Mouse (Mus musculus): ENCODE results near the gene Ncbp3.

Gene Ncbp3

DNA sequence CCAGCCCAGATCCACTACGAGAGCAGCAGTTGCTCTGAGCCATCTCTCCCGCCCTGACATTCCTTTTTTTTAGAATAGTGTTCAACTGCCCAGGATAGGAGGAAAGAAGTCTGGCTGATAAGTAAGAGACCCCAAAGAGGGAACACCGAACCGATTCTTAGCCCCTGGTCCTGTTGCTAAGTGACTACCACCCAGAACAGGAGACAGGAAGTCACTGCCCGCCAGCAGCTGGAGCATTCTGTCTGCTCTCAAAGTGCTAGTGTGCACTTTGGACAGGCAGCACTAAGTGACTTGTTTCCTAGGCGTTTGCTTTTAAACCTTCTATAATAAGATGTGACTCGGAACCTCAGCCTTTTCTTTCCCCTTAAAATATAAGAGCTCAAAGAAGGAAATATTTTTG, 37.8 kb downstream of the Ncbp3 start:
- DNase-seq (ENCODE audit: low spot score in 2 of 2), result no peak

DNA sequence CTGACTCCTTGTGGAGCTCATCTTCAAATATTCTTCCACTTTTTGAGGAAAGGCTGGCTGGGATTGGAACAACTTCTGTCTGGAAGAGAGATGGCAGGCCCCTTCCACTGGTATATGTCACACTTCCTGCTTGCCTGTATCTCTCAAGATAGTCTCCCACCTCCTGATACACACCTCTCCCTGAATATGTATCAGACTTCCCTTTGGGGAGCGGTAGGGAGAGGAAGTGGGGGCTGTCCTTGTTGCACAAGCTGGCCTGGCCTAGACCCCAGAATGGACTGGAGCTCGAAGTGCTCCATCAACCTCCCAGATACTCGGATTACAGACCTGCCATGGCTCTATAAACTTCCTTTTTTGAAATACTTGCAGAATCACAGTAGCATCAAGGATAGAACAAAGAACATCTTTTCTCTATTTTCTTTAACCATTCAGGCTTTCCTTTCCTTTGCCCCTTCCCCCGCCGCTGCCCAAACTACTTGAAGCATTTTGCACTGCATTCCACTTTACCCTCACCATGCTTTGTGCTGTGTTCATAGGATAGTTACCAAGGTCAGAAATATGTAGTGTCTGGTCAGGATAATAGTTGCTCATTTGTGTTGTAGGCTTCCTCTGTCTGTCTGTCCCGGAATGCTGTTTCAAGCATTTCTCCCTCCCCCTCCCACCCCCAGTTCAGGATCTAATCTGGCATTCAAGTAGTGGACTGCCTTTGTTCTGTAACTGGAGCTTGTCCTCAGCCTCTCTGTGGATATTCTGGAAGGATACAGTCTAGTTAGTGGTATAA, 40.3 kb downstream of the Ncbp3 start:
- no peak for DNase-seq (ENCODE audit: low spot score in 2 of 2)

DNA sequence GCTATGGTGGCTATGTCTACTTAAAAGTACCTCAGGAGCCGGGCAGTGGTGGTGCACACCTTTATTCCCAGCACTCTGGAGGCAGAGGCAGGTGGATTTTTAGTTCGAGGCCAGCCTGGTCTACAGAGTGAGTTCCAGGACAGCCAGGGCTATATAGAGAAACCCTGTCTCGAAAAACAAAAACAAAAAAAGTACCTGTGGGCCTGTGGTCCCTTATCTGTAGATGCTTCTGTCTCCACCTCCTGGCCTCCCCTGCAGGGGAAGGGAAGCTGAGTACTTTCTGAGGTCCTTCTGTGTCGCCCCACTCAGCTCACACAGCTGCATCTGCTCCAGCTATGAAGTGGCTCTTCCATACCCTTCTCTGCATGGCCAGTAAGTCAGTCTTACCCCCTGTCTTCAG, 42.7 kb downstream of the Ncbp3 start, which contains the start of gene Itgae:
Gene Itgae (plus strand): TSS at position 301 of the 400 bp plus-strand sequence.
- no peak for DNase-seq (ENCODE audit: low spot score in 2 of 2)

DNA sequence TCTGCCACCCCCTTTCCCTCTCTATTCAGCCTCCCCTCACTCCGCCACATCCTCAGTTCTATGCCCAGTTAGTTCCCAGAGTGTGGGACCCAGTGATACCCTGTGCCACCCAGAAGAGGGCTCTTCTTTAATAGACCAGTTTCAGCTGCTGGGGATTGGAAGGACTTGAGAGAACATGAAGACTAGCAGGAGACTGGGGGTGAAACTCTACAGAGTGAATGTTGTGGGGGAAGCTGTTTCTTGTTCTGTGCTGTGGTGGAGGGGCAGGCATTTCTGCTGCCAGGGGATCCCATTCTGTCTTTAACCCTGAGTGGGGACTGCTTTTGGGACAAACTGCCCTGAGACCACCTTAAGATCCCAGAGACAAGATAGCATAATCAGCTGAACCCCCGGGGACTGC, 43.2 kb downstream of the Ncbp3 start:
- no peak for DNase-seq (ENCODE audit: low spot score in 2 of 2)

DNA sequence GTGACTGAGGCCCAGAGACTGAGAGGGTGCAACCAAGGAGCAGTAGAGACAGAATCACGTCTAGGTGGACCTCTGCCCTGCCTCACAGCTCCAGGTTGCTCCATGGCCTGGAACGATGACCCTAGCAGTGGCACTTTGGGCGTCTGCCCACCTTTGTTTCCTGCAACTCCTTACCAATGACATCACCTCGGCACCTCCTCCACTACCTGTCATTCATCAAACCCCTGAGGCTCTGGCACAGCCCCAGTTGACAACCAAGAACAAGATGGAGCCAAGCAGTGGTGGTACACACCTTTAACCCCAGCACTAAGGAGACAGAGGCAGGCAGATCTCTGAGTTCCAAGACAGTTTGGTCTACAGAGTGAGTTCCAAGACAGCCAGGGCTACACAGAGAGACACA, 44.5 kb downstream of the Ncbp3 start:
- DNase-seq (ENCODE audit: low spot score in 2 of 2), result no peak

DNA sequence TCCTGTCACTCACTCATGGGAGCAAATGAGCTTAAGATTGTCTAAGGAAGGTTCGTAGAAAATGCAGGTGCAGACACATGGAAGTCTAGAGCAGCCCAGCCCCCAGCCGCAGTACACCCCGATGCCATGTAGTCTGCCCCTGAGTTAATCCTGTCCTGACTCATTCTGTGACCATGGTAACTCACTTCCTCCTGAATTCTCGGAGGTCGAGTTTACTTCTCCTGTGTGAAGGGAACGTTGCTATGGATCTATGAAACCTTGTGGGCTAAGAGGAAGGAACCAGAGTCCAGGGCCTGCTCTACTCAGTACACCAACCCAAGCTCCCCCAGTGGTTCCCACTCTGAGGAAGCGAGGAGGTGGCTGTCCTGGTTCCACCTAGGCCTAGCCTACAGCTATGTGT, 45.3 kb downstream of the Ncbp3 start:
- no peak for DNase-seq (ENCODE audit: low spot score in 2 of 2)

DNA sequence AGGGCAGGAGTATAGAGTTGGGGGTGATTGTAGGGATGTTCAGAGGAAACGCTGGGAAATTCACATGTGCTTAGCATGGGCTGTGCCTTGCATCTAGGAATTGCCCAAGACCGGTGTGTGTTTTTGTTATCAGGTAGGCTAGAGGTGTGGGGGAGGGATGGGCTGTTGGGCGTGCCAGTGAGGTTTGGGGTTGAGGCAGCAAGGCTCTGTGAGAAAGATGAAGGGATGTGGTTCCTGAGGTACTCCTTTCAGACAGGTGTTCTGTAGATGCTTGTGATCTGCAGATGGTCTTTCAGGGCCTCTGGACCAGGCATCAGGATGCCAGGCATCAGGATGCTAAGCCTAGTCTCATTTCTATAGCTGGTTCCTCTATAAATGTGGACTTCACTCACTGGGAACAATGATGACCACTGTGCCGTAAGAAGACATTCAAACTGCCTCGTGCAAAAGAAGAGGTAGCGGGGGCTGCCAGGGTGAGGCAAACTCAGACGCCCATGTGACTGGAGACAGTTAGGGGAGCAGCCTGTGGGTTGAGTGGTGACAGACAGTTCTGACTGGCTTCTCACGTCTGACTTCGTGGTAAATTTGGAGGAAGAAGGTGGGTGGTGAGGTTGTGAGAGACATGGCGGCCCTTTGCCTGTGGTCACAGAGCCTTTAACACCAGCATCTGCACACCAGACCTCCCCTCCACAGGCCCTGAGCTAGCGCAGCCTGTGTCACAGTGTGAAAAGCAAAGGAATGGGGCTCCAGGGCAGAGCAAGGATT, 46.8 kb downstream of the Ncbp3 start:
- no peak for DNase-seq (ENCODE audit: low spot score in 2 of 2)

DNA sequence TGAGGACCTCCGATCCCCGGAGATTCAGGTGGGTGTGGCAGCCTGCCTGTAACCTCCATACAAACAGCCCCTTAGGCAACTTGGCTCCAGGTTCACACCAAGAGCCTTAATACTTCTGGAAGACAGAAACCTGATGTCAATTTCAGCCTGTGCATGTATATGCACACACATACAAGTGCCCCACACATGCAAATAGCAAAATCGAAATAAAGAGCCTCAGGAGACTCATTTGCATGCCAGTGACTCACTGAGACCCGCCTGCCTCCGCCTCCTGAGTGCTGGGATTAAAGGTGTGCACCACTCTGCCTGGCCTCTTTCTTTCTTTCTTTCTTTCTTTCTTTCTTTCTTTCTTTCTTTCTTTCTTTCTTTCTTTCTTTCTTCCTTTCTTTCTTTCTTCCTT, 51.3 kb downstream of the Ncbp3 start:
- no peak for DNase-seq (ENCODE audit: low spot score in 2 of 2)

DNA sequence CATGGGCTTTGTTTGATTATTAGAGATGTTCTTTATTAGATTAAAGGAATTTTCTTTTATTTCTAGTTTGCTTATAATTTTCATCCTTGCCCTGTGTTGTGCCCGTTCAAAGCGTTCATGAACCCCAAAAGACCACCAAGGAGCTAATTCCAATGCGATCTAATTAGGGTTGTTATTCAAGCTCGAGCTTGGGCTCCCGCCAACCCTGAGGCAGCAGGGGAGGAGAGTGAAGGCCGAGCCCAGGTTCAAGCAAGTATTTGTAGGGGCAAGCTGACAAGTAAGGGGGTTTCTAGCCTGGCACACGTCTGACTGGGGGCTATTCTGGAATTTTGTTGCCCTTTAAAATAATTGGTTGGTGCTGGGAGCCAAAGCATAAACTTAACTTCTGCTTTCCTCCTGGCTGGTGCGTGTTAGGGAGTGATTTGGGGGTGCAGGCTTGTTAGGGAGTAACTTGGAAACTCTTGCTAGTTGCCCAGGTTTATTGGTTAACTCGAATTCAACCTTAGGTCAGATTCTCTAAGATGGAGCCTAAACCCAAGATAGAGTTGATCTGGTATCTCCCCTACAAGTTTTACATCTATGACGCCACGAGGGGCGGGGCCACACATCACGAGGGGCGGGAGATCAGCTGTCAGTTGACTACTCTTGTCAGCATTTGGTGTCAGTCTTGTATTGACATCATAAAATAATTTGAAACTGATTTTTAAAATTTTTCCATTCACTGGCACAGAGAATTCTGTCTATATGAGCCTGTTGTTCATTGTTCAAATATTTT, 52.6 kb downstream of the Ncbp3 start:
- no peak for DNase-seq (ENCODE audit: low spot score in 2 of 2)

DNA sequence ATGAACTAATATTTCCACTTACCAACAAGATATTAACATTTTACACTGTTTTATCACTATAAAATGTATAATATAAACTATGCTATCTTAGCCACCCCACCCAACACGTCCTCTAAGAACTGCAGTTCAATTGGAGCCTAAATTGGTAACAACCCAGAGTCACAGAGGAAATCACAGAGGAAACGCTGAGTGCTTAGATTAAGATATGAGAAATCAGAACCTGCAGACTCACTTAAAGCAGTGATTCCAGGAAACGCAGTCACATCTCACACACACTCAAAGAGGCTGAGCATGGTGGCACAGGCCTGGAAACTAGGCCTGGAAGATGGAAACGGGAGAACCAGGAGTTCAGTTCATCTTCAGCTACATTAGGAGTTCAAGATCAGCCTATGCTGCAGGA, 53.7 kb downstream of the Ncbp3 start:
- no peak for DNase-seq (ENCODE audit: low spot score in 2 of 2)

DNA sequence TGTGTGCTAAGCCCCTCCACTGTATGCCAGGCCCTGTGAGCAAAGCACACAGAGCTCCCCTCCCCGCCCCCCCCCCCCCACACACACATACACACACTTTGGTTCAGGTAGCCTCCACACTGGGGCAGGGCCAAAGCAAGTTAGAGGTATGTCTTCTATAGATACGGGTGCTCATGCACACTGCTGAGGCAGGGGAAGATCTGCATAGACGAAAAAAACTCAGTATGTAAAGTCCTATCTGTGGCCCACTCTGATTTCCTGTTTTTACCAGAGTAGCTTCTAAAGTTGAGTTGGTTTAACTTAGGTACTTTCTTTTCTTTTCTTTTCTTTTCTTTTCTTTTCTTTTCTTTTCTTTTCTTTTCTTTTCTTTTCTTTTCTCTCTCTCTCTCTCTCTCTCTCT, 57.7 kb downstream of the Ncbp3 start:
- DNase-seq (ENCODE audit: low spot score in 2 of 2), result no peak

DNA sequence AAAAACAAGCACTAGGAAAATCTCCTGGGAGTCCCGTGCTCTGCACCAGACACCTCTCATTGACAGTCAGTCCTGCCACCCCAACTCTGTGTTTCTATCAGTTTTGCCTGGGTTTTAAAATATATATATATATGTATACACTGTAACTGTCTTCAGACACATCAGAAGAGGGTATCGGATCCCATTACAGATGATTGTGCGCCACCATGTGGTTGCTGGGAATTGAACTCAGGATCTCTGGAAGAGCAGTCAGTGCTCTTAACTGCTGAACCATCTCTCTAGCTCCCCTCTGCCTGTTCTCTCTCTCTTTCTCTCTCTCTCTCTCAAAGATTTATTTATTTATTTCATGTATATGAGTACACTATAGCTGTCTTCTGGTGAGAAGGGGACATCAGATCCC, 59.8 kb downstream of the Ncbp3 start:
- peak in 1 of 2 experiments; percentile 52 for DNase-seq (ENCODE audit: low spot score in 2 of 2)

DNA sequence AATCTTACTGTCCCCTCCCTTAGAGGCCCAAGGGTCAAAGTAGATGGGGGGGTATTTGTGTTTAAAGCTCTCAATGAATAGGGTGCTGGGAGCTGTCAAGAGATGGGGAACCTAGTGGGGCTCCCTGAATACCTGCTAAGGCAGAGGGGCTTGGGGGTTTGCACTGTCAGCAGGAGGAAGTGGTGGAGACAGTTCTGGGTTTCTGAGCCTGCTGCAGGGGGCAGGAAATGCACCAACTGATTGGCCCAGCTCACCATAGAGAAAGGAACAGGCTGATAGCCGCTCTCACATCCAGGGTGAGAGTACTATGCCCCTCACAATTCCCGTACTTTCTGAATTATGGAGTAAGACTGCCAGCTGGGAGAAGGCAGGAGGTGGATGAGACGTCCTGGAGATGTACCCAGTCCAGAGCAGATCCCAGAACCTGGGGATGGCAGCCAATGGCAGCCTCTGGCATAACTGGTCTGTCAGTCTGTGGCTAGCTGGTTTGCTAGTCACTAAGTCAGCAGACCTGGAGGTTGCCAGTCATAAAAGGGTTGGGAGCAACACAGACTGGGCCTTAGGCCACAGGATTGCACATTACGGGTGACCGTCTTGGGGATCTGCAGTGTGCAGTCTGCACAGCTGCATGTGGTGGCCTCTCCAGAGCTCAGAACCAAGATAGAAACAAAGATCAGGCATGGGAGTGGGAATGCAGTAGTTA, 60.8 kb downstream of the Ncbp3 start:
- DNase-seq (ENCODE audit: low spot score in 2 of 2), result no peak

DNA sequence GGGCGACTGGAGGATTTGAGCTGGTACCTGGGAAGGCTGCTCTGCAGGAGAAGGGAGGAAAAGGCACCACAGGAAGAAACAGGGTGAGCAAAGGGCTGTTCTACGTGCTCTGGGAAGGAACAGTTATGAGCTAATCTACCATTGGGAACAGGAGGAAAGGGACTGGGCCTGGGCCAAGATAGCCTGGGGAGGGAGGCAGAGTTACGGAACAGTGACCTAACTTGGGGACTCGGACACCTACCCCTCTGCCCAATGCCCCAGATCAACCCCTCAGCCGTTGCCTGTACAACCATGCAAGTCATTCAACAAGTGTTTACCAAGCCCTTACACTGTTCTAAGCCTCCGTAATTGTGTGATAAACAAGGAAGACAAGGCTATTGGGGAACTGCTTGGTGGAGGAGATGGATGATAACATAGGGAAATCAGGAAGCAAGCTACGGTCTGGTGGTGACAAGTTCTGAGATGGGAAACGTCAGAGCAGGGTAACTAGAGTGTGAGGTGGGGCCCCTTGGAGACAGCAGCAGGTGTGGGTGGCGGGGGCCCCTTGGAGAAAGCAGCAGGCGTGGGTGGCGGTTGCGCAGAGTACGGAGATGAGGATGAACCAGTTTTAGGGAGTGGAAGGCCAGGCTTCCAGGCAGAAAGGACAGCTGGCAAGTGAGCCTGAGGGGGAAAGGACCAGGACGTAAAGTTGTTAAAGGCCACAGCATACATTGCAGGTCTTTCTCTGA, 61.5 kb downstream of the Ncbp3 start:
- DNase-seq (ENCODE audit: low spot score in 2 of 2), result no peak

DNA sequence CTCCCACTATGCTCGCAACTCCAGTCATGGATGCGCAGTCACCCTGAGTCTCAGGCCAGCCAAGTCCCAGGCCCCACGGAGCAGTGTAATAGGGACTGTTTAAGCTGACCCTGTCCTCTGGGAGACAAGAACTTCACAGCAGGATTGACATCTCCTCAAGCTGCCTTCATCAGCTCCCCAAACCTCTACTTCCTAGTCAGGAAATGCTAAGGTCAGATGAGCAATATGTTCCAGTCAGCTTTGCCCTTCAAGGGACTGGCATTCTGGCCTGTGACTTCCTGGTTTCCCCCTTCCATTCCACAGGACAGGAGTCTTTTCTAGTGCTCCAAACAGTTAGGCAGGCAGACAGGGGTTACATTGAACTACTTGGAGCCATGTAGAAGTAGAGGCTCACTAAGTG, 62.4 kb downstream of the Ncbp3 start:
- no peak for DNase-seq (ENCODE audit: low spot score in 2 of 2)

DNA sequence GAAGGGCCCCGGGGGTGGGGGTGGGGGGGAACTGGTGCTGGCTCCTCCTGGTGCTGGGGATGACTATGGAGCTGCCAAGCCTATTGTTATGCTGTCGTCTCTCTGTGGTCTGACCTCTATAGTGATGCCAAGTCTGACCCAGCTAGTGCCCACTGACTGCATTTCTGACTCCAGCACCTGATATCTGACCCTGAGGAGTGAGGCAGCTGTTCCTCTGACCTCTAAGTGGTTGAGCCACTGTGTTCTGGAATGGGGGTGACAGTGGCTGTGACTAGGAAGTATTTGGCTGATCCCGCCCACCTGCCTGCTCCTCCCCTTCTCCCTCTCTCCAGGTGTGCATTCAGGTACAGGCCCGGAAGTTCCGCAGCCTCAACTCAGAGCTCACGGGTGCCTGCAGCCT, 63.8 kb downstream of the Ncbp3 start:
- DNase-seq (ENCODE audit: low spot score in 2 of 2), result no peak

DNA sequence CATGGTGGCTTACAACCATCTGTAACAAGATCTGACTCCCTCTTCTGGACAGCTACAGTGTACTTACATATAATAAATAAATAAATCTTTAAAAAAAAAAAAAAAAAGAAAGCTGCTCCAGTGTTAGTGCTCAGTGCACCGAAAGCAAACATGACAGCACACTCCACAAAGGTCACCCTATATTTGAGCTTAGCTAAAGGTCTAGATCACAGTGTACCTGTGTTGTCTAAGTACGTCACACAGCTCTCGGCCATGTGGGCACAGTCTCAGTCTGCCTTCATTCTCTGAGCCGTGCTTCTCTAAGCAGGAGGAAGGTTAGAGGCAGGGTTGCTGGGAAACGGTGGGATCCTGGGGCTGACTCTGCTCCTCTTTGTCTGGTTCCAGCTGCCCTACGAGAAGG, 78.9 kb downstream of the Ncbp3 start:
- no peak for DNase-seq (ENCODE audit: low spot score in 2 of 2)

DNA sequence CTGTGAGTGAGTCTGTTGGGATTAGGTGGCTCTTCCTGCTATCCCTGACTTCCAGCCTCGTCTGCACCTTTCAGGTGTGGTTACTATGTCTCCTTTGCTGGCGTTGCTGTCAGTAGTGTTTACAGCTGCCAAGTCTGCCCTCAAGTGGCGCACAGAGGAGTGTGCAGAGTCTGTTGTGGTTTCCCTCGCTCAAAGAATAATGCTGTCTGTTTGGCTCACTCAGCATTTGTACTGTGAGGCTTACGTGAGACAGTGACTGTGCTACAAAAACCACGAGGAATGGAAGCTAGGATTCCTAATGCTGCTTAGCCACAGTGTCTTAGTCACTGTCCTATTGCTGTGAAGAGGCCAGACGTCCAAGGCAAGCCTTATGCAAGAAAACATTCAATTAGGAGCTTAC, 83.4 kb downstream of the Ncbp3 start:
- no peak for DNase-seq (ENCODE audit: low spot score in 2 of 2)

DNA sequence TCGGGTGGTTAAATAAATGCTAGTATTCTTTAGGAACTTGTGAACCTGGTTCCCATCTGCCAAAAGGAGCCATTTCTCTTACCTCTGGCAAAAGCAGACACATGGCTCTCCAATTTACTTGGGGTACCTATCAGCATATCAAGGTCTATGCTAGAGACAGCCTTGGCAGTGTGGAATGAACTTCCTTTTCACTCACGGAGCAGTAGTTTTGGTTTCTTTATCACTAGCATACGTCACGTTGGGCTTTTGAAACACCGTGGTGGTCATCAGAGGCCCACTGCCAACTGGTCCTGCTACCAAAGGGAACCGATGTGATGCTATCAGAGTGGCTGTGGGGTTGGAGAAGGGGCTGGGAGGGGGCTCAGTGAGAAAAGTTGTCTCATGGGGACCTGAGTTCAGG, 85.4 kb downstream of the Ncbp3 start:
- DNase-seq (ENCODE audit: low spot score in 2 of 2), result no peak

DNA sequence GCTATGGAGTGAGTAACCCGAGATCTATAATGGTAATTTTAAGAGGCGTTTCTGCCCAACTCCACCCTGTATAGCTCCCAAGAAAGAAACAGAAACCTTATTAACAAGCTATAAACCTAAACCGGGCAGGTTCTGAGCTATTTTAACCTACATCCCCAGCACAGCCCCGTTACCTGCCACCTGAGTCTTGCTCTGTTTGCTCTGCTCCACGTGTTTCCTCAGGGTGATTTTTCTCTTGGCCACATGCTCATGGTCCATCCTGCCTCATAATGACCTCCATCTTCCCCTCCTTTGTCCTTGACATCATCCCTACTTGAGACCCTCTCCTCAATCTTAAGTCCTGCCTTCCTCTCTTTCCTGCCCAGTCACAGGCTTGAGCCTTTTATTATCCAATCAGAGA, 86.6 kb downstream of the Ncbp3 start:
- no peak for DNase-seq (ENCODE audit: low spot score in 2 of 2)

DNA sequence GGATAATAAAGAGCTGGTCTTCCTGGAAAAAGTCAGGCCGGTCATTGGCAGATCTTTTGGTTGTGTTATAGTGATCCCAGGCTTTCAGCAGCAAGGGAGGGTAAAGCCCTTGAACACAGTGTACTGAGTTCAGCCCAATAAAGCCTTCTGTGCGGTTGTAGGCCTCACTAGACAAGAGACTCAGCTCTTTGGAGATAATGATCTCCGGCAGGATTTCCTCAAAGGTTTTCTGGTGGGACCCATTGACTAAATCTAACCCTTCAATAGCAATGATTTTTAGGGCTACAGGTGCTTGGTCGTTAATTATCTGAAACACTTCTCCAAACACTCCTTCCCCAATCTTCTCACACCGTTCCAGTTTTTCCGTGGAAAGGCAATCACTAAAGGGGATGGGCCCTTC, 89.0 kb downstream of the Ncbp3 start:
- DNase-seq (ENCODE audit: low spot score in 2 of 2), result no peak
